Mouse (Mus musculus) splenic B cell, adult 2 months (primary cell): Measurements from ENCODE around the gene Txnrd1.
A peak's percentile ranks its signal among the peaks of the same experiment; 100 is the strongest.

Source experiments
- DNase-seq: peaks from one replicate; pipeline ENCODE4 v3.0.0-alpha.2; 2011; ENCODE audit warnings: low read depth, low spot score
- H3K27me3 ChIP-seq: 2 replicates; pipeline ENCODE4 v1.6.1; 2012; ENCODE audit warnings: mild to moderate bottlenecking, low read length, moderate library complexity, mixed read lengths; ENCODE audit not compliant: control insufficient read depth, poor library complexity, insufficient read depth, severe bottlenecking
- H3K36me3 ChIP-seq: 2 replicates; pipeline ENCODE4 v1.6.1; 2012; ENCODE audit warnings: mild to moderate bottlenecking, low read length, moderate library complexity, mixed read lengths; ENCODE audit not compliant: control insufficient read depth, poor library complexity, insufficient read depth, severe bottlenecking

Gene Txnrd1

GRCm38 (mm10) chr10:82833926-82834325, at the start of gene Txnrd1:
TSS of gene Txnrd1 (plus strand) at chr10:82833951.
- H3K27me3 ChIP-seq, result no peaks in the 10 kb centered on the region
- H3K36me3 ChIP-seq, result no peaks in the 10 kb centered on the region
- no peak for DNase-seq

GRCm38 (mm10) chr10:82789181-82789580, 44.6 kb upstream of the Txnrd1 start:
- no peak for DNase-seq
- Histone ChIP-seq H3K36me3 (no peaks in the 10 kb centered on the region), H3K27me3 (no peaks in the 10 kb centered on the region)

DNA sequence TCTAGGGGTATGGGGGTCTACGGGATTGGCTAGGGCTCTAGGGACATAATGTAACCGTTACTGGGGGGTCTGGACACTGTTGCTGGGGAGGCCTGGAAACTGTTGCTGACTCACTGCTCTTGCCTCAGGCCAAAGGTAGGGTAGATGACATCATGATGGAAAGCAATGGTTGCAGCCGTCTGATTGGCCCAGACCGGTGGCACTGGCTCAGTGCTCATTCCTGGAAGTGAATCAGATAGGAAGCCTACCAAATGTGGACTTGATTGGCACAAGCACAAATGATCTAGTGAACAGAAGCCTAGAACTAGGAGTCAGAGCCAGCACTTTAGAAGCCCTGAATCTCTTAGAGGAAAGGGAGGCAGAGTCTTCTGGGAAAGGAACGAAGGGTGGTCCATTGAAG, 43.2 kb upstream of the Txnrd1 start:
- no peaks in the 10 kb centered on the region for H3K36me3 ChIP-seq
- H3K27me3 ChIP-seq, result no peaks in the 10 kb centered on the region
- no peak for DNase-seq

GRCm38 (mm10) chr10:82791713-82792112, 42.0 kb upstream of the Txnrd1 start:
- Histone ChIP-seq H3K27me3 (no peaks in the 10 kb centered on the region), H3K36me3 (no peaks in the 10 kb centered on the region)
- DNase-seq, result no peak

GRCm38 (mm10) chr10:82792311-82792710, 41.4 kb upstream of the Txnrd1 start:
- Histone ChIP-seq H3K27me3 (no peaks in the 10 kb centered on the region), H3K36me3 (no peaks in the 10 kb centered on the region)
- DNase-seq, result no peak

- no peaks in the 10 kb centered on the region for H3K27me3 ChIP-seq
- no peaks in the 10 kb centered on the region for H3K36me3 ChIP-seq
- DNase-seq, result peak; percentile 44
These were observed 38.5 kb upstream of the Txnrd1 start for GRCm38 (mm10) chr10:82795071-82795731.

GRCm38 (mm10) chr10:82795767-82796166, 38.0 kb upstream of the Txnrd1 start:
- H3K27me3 ChIP-seq, result no peaks in the 10 kb centered on the region
- H3K36me3 ChIP-seq, result no peaks in the 10 kb centered on the region
- DNase-seq, result no peak

- Histone ChIP-seq H3K27me3 (no peaks in the 10 kb centered on the region), H3K36me3 (no peaks in the 10 kb centered on the region)
- DNase-seq, result peak; percentile 31
These were observed 37.2 kb upstream of the Txnrd1 start for GRCm38 (mm10) chr10:82796471-82797118.

GRCm38 (mm10) chr10:82797119-82797491, 36.6 kb upstream of the Txnrd1 start:
- peak; percentile 47 for DNase-seq
- Histone ChIP-seq H3K27me3 (no peaks in the 10 kb centered on the region), H3K36me3 (no peaks in the 10 kb centered on the region)

DNA sequence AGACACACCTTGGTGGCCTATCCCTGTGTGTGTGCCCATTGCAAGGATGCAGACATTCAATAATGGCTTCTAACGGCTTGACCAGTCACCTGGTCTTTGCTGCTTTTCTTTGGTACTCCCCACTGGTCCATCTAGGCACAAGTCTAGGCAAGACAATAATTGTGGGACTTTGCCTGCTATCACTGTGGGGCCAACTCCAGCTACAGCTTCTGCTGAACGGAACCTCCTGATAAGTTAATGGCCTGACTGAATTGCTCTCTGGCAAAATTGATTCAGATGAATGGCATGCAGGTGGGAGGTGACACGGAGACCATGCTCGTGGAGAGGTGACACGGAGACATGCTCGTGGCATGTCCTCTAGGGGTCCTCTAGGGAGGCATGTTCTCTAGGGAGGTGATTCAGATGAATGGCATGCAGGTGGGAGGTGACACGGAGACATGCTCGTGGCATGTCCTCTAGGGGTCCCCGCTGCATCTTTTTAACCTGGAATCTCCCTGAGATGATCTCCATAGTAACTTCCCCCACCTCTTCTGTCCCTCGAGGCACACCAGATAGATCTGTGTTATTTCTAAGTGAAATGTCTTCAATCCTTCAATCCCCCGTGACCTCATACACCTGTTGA, 35.3 kb upstream of the Txnrd1 start:
- Histone ChIP-seq H3K27me3 (no peaks in the 10 kb centered on the region), H3K36me3 (no peaks in the 10 kb centered on the region)
- peak; percentile 66 for DNase-seq

DNA sequence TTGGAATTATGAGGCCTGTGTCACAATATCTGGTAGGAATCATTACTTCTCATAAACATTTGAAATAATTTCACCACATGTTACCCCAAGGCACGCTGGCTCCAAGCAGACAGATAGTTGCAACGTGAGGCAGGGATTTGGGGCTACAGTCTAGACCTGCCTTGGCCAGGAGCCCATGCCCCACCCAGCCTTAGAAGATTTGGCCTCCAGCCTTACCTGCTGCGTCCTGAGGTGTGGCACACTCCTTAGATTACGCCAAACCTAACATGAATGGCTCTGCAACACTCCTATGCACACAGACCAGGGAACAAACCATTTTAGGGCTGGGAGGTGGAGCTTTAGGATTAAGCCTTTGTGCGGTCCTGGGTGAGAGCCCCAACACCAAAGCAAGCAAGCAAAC, 33.7 kb upstream of the Txnrd1 start:
- DNase-seq, result no peak
- H3K27me3 ChIP-seq, result no peaks in the 10 kb centered on the region
- H3K36me3 ChIP-seq, result no peaks in the 10 kb centered on the region

DNA sequence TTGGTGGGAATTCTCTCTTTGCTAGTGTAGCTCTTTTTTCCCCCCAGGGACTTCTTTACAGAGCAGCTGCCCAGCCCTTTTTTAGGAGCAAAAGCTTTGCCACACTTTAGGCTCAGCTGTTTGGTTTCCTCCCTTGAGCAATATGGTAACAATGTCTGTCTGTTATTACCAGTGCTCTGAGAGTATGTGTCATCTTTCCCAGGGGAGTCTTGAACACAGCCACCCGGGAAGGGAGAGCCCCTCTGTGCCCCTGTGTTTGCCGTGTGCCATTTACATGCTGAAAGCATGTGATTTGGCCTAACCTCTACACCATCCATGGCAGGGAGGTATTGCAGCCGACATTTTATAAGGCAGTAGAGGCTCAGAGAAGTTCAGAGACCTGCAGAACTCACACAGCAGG, 29.4 kb upstream of the Txnrd1 start:
- no peak for DNase-seq
- Histone ChIP-seq H3K27me3 (no peaks in the 10 kb centered on the region; the same call in 1 of the 2 replicates), H3K36me3 (no peaks in the 10 kb centered on the region)

DNA sequence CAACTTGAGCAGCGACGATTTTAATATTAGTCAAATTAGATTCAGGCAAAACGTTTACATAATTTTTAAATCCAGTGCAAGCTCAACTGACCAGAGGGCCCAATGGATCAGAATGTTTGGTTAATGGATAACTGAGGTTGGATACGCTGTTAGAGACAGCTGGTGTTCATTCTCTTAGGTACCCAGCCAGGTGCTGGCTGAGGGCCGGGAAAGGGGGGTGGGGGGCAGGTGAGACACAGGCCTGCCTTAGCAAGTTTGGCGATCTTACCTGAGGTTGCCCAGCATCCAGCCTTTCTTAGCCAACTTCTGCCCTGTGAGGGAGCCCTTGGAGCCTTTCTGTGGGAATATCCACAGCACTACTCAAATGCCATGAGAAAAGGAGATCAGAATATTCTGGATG, 28.6 kb upstream of the Txnrd1 start:
- H3K36me3 ChIP-seq, result no peaks in the 10 kb centered on the region
- no peak for DNase-seq
- H3K27me3 ChIP-seq, result no peaks in the 10 kb centered on the region; the same call in 1 of the 2 replicates

DNA sequence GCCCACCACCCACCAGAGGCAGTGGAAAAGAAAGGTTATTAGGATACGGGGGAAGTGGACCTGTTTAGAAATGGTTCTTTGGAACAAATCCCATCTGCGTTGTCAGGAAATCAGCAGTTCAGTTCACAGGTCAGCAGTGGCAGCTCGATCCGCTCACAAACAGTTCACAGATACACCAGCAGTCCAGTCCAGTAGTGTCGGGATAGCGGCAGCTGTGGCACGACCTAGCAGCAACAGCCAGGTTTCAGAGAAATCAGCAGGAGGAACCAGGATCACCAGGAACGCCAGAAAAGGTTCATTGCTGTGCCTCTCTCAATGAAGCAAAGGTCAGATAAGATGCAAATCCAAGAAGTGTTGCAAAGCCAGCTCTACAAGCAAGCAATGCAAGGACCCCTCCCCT, 27.3 kb upstream of the Txnrd1 start:
- H3K27me3 ChIP-seq, result no peaks in the 10 kb centered on the region; the same call in 1 of the 2 replicates
- DNase-seq, result no peak
- H3K36me3 ChIP-seq, result no peaks in the 10 kb centered on the region

- no peak for DNase-seq
- H3K36me3 ChIP-seq, result no peaks in the 10 kb centered on the region
- no peaks in the 10 kb centered on the region; the same call in 1 of the 2 replicates for H3K27me3 ChIP-seq
These were observed 26.5 kb upstream of the Txnrd1 start for GRCm38 (mm10) chr10:82807238-82807637.
